Mouse (Mus musculus): ENCODE results near the gene Zfp786.

DNA sequence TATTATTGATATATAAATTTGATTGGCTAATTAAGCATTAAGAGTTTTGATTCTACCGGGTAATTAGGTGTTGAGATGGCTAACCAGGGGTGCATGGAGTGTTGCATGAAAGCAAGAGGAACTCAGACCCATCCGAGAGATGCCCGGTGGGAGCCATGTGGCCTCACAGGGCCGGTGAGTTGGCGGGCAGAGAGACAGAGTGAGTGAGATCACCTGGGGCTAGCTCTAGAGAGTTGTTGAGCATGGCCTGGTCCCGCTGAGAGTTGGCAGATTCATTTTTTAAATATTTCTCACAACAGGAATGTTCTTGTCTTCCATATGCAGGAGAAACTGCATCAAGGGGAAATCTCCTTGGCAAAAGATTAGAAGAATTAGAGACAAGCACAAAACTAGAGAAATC, 26.6 kb upstream of the Zfp786 start:
- no peak for TF ChIP-seq CTCF (IDR thresholded peaks at IDR 0.05; ENCODE audit: low read depth)
- no peak for TF ChIP-seq EP300 (IDR thresholded peaks at IDR 0.05; ENCODE audit: low read depth)
